Mouse (Mus musculus) liver, embryonic 13.5 days (tissue): ENCODE measurements around the gene Nlrx1. TPM values are rescaled to one million over a fixed set of nuclear protein-coding genes. Genes with fewer than 3 reads are reported as not detected.

Experiments used
- ATAC-seq: fragments of 200-750 bp; cut with Nextera tagmentation; 2 replicates; pipeline ENCODE4 v1.8.0; 2017; ENCODE audit warnings: low read depth, mild to moderate bottlenecking, moderate number of reproducible peaks, moderate library complexity
- DNase-seq: peaks from one replicate; pipeline ENCODE4 v3.0.0; 2022
- H3K27ac ChIP-seq: fragments of 300-500 bp; sonication (generic); 2 replicates; pipeline ENCODE4 v1.5.1; 2015; ENCODE audit warnings: moderate library complexity, mild to moderate bottlenecking, inconsistent platforms
- H3K27me3 ChIP-seq: fragments of 300-500 bp; sonication (generic); 2 replicates; pipeline ENCODE4 v1.6.1; 2015; ENCODE audit warnings: mild to moderate bottlenecking, inconsistent platforms
- H3K36me3 ChIP-seq: fragments of 300-500 bp; sonication (generic); 2 replicates; pipeline ENCODE4 v1.6.1; 2015; ENCODE audit warnings: mild to moderate bottlenecking, inconsistent platforms
- H3K4me1 ChIP-seq: fragments of 300-500 bp; sonication (generic); replicated peaks from 2 replicates; pipeline ENCODE4 v1.6.1; 2015; ENCODE audit warnings: inconsistent platforms
- H3K4me2 ChIP-seq: fragments of 300-500 bp; sonication (generic); 2 replicates; pipeline ENCODE4 v1.6.1; 2015; ENCODE audit warnings: inconsistent platforms, mild to moderate bottlenecking, moderate library complexity
- H3K4me3 ChIP-seq: fragments of 300-500 bp; sonication (generic); replicated peaks from 2 replicates; pipeline ENCODE4 v1.5.1; 2015; ENCODE audit warnings: mild to moderate bottlenecking, inconsistent platforms
- H3K9ac ChIP-seq: fragments of 300-500 bp; sonication (generic); 2 replicates; pipeline ENCODE4 v1.6.1; 2015; ENCODE audit warnings: mild to moderate bottlenecking, inconsistent platforms
- H3K9me3 ChIP-seq: fragments of 300-500 bp; sonication (generic); replicated peaks from 2 replicates; pipeline ENCODE4 v1.6.1; 2016; ENCODE audit warnings: inconsistent platforms
- WGBS: fragments of 180-500 bp; shearing (Covaris S2); methylation state at CpG from one replicate; pipeline ENCODE4 v1.1.7; 2015; ENCODE audit not compliant: insufficient replicate concordance; 5-methylcytosine and 5-hydroxymethylcytosine counted together
- polyA plus RNA-seq: library from polyadenylated mRNA; unstranded; fragments of >200 nt; fragmentation: Nextera tagmentation; extraction: Ambion mirVana; gene quantifications from 2 replicates; pipeline ENCODE4 v1.2.1, GENCODE M21; 2015

Gene Nlrx1
- polyA plus RNA-seq, 1 experiment from 2014 or later, result 3.2 TPM

DNA sequence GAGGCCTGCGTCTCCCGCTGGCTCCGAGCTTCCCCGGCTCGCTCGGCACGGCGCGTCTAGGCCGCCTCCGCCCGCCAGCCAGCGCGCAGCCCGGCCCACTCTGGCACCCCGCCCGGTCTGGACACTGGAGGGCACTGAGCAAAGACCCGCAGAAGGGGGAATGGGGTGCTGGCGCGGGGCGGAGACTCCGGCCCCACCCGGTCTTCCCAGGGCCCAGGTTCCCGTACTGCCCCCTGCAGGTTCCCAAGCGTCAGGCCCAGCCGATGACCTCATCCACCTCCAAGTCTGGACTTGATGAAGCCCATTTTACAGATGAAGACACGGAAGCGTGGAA, 405 bp downstream of the Nlrx1 start:
- ATAC-seq (peak; percentile 86), DNase-seq (peak; percentile 67)
- peaks cover 4% of the 10 kb centered on the region; the same call in 1 of the 2 replicates for H3K9me3 ChIP-seq
- peaks cover 25% of the 10 kb centered on the region for H3K4me1 ChIP-seq
- H3K27me3 ChIP-seq, result no peaks in the 10 kb centered on the region; the same call in 1 of the 2 replicates
- H3K27ac ChIP-seq, result peak overlapping the region; percentile 88
- H3K36me3 ChIP-seq, result peaks cover under 1% of the 10 kb centered on the region; the same call in 1 of the 2 replicates
- WGBS, result 3% methylated on average over 28 of the region's 28 CpGs
- H3K4me2 ChIP-seq, result peak overlapping the region; percentile 95
- peak overlapping the region; percentile 89 for H3K9ac ChIP-seq
- H3K4me3 ChIP-seq, result peak overlapping the region; percentile 70

DNA sequence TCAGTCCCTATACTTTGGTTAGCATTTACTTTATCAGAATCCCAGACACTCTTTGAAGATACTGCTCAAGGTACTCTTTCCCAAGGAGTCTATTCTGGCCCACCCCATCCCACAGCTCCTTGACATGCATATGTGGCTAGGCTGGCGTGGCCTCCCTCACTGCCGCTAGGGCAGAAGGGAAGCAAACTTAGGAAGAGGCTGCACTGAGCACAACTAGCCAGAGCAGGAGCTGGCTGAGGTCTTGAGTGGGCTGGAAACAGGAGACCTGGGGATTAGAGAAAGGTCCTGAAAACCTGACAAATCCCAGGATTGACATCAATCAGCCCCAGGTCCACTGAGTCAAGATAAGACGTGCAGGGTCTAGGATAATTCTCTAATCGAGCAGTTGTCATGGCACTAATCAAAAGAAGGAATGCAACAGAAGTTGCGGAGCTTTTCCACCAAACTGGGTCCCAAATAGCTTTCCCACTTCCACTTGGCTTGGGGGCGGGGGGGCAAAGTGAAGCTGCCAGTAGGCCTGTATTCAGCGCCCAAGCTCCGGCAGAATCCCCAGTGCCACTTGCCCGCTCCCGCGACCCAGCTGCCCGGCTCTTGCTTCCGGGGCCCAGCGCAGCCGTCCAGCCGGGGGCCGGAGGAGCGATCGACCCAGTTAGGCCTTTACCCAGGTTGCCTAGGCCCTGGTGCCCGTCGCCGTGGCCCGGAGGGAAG, 926 bp downstream of the Nlrx1 start:
- WGBS, result 13% methylated on average over 23 of the region's 23 CpGs
- ATAC-seq (no peak), DNase-seq (no peak)

DNA sequence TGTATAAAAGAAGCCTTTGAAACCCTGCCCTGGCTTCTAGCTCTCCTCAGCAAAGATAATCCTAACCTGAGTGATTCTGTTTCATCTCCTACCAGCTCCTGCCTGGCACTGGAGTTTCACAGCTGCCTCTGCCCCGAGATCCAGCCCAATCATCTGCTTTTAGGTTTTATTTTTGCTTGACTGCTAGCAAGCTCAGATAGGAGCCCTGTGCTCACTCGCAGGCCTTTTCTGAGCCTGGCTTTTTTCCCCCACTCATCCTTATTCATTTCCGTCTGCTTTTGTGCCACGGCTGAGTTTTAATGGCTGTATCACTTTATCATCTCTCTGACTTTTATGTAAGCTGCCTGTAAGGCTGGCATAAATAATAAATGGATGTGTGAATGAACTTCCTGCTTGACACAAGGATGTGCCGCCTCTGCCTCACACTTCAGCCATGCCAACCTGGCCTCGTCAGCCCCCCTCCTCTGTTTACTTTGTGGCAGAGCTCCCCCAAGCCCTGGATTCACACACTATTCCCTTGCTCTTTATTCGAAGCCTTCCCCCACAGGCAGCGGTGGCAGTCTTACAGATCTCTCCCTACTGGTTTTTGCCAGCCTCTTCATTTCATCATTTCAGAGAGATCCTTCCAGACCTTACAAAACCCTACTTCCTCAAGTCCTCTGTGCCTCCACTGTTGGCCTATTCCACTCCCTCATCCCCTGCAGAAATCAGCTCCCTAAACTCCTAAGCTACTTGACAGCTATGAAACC, 1.7 kb downstream of the Nlrx1 start:
- peaks cover 25% of the 10 kb centered on the region for H3K4me1 ChIP-seq
- H3K9ac ChIP-seq, result peak overlapping the region; percentile 89; the same call in 1 of the 2 replicates
- H3K27ac ChIP-seq, result no peak overlapping the region
- 71% methylated on average over 8 of the region's 8 CpGs for WGBS
- no peaks in the 10 kb centered on the region; the same call in 1 of the 2 replicates for H3K27me3 ChIP-seq
- H3K9me3 ChIP-seq, result peaks cover 4% of the 10 kb centered on the region; the same call in 1 of the 2 replicates
- H3K4me3 ChIP-seq, result 0 out of 2 replicates have a peak overlapping the region, but pooled peaks have one; percentile 70
- H3K36me3 ChIP-seq, result no peaks in the 10 kb centered on the region; the same call in 1 of the 2 replicates
- DNase-seq (no peak), ATAC-seq (no peak)
- peak overlapping the region; percentile 95 for H3K4me2 ChIP-seq

More for the DNA sequence above, 926 bp downstream of the Nlrx1 start:
- Histone ChIP-seq H3K4me1 (peaks cover 25% of the 10 kb centered on the region), H3K4me2 (peak overlapping the region; percentile 95), H3K4me3 (peak overlapping the region; percentile 70), H3K27ac (peak overlapping the region; percentile 88), H3K9me3 (peaks cover 4% of the 10 kb centered on the region; the same call in 1 of the 2 replicates), H3K36me3 (no peaks in the 10 kb centered on the region), H3K27me3 (no peaks in the 10 kb centered on the region; the same call in 1 of the 2 replicates), H3K9ac (peak overlapping the region; percentile 89)

DNA sequence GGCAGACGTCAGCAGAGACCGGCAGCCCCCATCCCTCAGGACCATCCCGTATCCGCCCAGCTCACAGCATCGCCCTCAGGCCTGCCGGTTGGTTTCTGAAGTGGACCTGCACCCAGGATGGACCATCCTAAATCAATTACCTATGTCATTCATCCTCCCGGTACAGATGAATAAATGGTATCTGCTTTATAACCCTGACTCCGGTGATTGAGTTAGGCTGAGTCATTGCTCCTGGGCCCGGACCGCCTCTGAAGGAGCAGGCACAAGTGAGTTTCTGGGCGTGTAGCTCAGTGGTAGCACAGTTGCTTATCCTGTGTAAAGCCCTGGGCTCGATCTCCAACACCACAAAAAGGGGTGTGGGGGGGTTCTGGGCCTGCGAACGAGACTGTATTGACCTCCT, 7.0 kb downstream of the Nlrx1 start:
- no peak overlapping the region for H3K4me3 ChIP-seq
- WGBS, result 75% methylated on average over 14 of the region's 14 CpGs
- ATAC-seq, result no peak

DNA sequence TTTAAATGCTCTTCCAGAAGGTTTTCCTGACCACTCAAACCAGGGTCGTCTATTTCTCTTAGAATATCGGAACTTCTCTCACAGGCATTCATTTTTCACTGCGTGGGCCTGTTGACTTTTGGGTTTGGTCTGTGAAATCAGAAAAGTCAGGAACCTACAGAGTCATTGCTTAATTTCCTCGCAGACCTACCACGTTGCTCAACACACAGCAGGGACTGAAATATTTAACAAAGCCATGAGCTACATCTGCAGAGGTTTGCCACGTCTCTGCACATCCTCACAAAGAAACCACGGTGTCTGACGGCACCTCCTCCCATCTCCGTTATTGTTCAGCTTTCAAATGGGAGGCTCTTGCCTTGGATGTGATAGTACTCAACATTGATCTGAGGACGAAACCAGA, 9.4 kb downstream of the Nlrx1 start:
- no peak for ATAC-seq
- 51% methylated on average over 10 of the region's 10 CpGs for WGBS
- Histone ChIP-seq H3K27ac (peak overlapping the region; percentile 60; the same call in 1 of the 2 replicates), H3K9me3 (no peaks in the 10 kb centered on the region), H3K36me3 (no peaks in the 10 kb centered on the region; the same call in 1 of the 2 replicates), H3K4me3 (no peak overlapping the region), H3K27me3 (no peaks in the 10 kb centered on the region), H3K4me1 (0 out of 2 replicates have a peak, but pooled peaks cover 2% of the 10 kb centered on the region), H3K9ac (no peak overlapping the region), H3K4me2 (no peak overlapping the region)
- DNase-seq, result no peak

More for the DNA sequence above, 7.0 kb downstream of the Nlrx1 start:
- Histone ChIP-seq H3K36me3 (no peaks in the 10 kb centered on the region; the same call in 1 of the 2 replicates), H3K4me1 (no peaks in the 10 kb centered on the region), H3K9me3 (no peaks in the 10 kb centered on the region), H3K27ac (no peak overlapping the region), H3K4me2 (no peak overlapping the region), H3K27me3 (no peaks in the 10 kb centered on the region; the same call in 1 of the 2 replicates), H3K9ac (no peak overlapping the region)
- DNase-seq, result no peak

DNA sequence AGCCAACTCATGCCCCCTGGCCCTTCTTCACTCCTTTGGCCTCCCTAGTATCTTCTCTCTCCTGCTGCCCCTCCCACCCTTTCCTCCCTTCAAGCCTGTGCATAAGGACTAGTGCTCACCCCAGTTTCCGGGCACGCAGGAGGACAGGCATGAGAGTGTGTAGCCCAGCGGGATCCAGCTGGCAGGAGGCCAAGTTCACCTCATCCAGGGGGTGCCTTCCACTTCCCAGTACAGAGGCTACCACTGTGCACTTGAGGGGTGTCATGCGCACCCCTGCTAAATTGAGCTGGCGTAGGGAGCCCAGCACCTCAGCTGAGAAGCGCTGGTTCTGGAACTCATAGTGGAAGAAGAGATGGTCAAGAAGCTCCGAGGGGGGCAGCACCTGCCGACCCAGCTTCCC, 12.2 kb downstream of the Nlrx1 start:
- H3K4me2 ChIP-seq, result no peak overlapping the region
- H3K4me1 ChIP-seq, result 0 out of 2 replicates have a peak, but pooled peaks cover 2% of the 10 kb centered on the region
- H3K27ac ChIP-seq, result no peak overlapping the region
- ATAC-seq, result no peak
- no peaks in the 10 kb centered on the region for H3K36me3 ChIP-seq
- no peak overlapping the region for H3K4me3 ChIP-seq
- DNase-seq, result no peak
- H3K9me3 ChIP-seq, result no peaks in the 10 kb centered on the region
- H3K27me3 ChIP-seq, result no peaks in the 10 kb centered on the region
- WGBS, result 76% methylated on average over 8 of the region's 8 CpGs
- no peak overlapping the region for H3K9ac ChIP-seq

DNA sequence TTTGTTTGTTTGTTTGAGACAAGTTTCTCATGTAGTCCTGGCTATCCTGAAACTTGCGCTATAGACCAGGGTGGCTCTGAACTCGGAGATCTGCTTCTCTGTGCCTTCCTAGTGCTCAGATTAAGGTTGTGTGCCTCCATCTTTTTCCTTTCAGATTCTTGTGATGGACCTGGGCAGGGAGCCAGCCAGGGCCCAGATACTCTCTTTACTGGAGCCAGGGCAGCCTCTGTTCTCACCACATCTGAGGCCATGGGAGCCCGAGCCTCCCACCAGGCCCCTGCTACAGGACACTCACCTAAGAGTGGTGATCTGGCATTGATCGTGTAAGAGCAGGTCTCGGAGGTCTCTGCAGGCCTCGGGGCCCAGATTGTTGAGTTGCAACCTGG, 13.3 kb downstream of the Nlrx1 start:
- H3K9ac ChIP-seq, result no peak overlapping the region
- H3K4me1 ChIP-seq, result peaks cover 9% of the 10 kb centered on the region
- no peaks in the 10 kb centered on the region for H3K36me3 ChIP-seq
- no peak overlapping the region for H3K27ac ChIP-seq
- H3K9me3 ChIP-seq, result no peaks in the 10 kb centered on the region
- 74% methylated on average over 6 of the region's 6 CpGs for WGBS
- H3K4me2 ChIP-seq, result no peak overlapping the region
- no peak for ATAC-seq
- no peaks in the 10 kb centered on the region for H3K27me3 ChIP-seq
- no peak for DNase-seq
- no peak overlapping the region for H3K4me3 ChIP-seq

DNA sequence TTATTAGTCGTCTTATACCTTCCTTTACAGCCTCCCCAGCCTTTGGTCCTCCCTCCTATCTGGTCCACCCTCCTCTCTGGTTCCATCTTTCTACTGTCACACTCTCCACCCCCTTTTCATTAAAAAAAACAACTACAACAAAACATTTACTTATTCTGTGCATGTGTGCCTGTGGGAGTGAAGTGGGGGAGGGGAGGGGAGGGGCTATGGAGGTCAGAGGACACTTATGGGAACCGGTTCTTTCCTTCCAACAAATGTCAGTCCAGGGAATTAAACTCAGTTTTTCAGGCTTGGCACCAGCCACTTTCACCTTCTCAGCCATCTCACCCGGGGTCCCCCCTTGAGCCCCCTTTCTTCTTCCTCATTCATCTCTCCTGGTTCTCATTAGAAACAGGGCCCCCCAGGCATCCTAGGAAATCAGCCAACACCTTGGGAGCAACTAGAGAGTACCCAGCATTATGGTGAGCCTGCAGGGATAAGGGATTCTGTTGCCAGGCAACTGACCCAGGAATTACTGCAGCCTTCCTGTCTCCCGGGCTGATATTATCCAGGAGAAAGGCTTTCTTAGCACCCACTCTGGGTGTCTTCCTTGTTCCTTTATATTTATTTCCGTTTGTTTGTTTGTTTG, 13.8 kb downstream of the Nlrx1 start:
- Histone ChIP-seq H3K9ac (no peak overlapping the region), H3K36me3 (no peaks in the 10 kb centered on the region), H3K9me3 (no peaks in the 10 kb centered on the region), H3K27me3 (no peaks in the 10 kb centered on the region), H3K27ac (no peak overlapping the region), H3K4me1 (peaks cover 14% of the 10 kb centered on the region), H3K4me2 (no peak overlapping the region), H3K4me3 (no peak overlapping the region)
- WGBS, result 47% methylated on average over 5 of the region's 5 CpGs
- DNase-seq (no peak), ATAC-seq (no peak)

DNA sequence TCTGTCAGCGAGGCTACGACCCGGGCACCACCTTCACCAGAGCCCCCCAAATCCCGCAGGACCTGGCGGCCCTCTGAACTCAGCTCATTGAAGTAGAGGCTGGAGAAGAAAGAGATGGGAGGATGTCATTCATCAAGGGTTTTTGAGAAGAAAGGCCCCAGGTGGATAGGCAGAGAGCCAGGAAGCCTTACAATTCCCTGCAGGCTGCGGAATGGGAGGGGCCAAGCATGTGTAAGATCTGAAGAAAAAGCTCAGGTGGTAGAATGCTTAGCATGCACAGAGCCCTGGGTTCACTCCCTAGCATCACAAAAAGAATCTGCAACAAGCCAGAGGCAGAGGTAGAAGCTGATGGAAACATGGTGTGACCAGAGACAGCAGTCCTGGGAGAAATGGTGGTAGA, 15.0 kb downstream of the Nlrx1 start:
- peaks cover 21% of the 10 kb centered on the region for H3K4me1 ChIP-seq
- WGBS, result 80% methylated on average over 6 of the region's 6 CpGs
- no peaks in the 10 kb centered on the region for H3K36me3 ChIP-seq
- no peak overlapping the region for H3K9ac ChIP-seq
- H3K9me3 ChIP-seq, result no peaks in the 10 kb centered on the region
- ATAC-seq (no peak), DNase-seq (no peak)
- H3K27ac ChIP-seq, result no peak overlapping the region
- peaks cover 4% of the 10 kb centered on the region; the same call in 1 of the 2 replicates for H3K27me3 ChIP-seq
- H3K4me2 ChIP-seq, result no peak overlapping the region
- no peak overlapping the region for H3K4me3 ChIP-seq

DNA sequence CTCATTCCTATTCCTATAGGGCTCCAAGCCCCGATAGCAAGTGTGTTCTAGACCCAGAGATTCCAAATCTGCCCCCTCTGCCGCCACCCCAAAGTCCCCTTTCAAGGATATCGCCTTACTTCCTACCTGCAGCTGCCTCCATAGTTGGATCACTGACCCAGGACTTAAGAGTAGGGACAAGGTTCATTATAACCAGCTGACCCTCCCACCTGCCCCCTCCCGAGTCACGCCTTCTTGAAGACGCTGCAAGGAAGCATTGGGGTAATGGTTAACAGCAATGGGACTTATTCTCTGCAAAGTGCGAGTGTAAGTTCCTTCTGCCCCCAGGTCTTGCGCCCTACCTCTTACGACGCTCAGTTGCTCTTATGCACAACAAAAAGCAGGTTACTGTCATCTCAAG, 17.1 kb downstream of the Nlrx1 start, which contains the start of gene Pdzd3:
TSS of gene Pdzd3 (minus strand) at position 158 of the 400 bp plus-strand sequence.
- ATAC-seq (no peak), DNase-seq (no peak)
- Histone ChIP-seq H3K36me3 (no peaks in the 10 kb centered on the region), H3K9ac (no peak within 1 kb of the TSS), H3K4me2 (no peak within 1 kb of the TSS), H3K9me3 (no peaks in the 10 kb centered on the region), H3K4me1 (peaks cover 30% of the 10 kb centered on the region), H3K4me3 (no peak within 1 kb of the TSS), H3K27ac (no peak within 1 kb of the TSS), H3K27me3 (peaks cover 4% of the 10 kb centered on the region; the same call in 1 of the 2 replicates)
- 74% methylated on average over 10 of the region's 10 CpGs for WGBS

DNA sequence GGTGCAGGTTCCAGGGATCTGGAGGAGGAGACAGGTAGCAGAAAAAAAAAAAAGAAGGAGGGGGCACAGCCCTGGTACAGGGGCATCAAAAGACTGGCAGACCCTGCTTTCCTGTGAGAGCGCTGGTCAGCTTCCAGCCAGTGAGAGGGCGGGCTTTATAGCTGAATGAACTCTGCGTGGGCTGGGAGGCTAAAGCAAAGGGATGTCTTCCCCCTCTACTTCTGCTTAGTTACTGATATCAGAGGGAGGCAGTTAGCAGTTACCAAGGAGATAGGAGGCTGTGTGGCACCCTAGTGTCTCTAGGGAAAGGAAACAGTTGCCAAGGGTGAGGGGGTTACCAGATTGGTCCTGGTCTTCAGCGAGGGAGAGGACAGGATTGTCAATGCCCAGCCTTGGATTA, 18.0 kb downstream of the Nlrx1 start:
- ATAC-seq (no peak), DNase-seq (no peak)
- peaks cover 28% of the 10 kb centered on the region for H3K4me1 ChIP-seq
- no peaks in the 10 kb centered on the region for H3K9me3 ChIP-seq
- no peak overlapping the region for H3K9ac ChIP-seq
- no peak overlapping the region for H3K4me2 ChIP-seq
- H3K27me3 ChIP-seq, result peaks cover 4% of the 10 kb centered on the region; the same call in 1 of the 2 replicates
- WGBS, result 31% methylated on average over 4 of the region's 4 CpGs
- H3K27ac ChIP-seq, result no peak overlapping the region
- no peak overlapping the region for H3K4me3 ChIP-seq
- H3K36me3 ChIP-seq, result no peaks in the 10 kb centered on the region
